Mouse (Mus musculus) bone marrow macrophage, adult 2 months (primary cell): ENCODE measurements around the gene Sdhaf2. TPM values are rescaled to one million over a fixed set of nuclear protein-coding genes. Genes with fewer than 3 reads are reported as not detected.
A peak's percentile ranks its signal among the peaks of the same experiment; 100 is the strongest.

Experiments
- H3K27ac ChIP-seq: 2 replicates; pipeline ENCODE4 v1.5.1; 2012; ENCODE audit warnings: low read depth, low read length; ENCODE audit not compliant: insufficient read depth
- H3K4me1 ChIP-seq: 2 replicates; pipeline ENCODE4 v1.6.1; 2012; ENCODE audit warnings: low read length; ENCODE audit not compliant: control insufficient read depth, insufficient read depth
- H3K4me3 ChIP-seq: 2 replicates; pipeline ENCODE4 v1.5.1; 2012; ENCODE audit warnings: mild to moderate bottlenecking, low read length, moderate library complexity; ENCODE audit not compliant: insufficient read depth
- CTCF ChIP-seq: IDR thresholded peaks from 2 replicates; pipeline ENCODE4 v1.5.1; 2012; ENCODE audit warnings: low read depth, mild to moderate bottlenecking, low read length, moderate library complexity
- POLR2A ChIP-seq: IDR thresholded peaks from 2 replicates; pipeline ENCODE4 v1.6.1; 2012; ENCODE audit warnings: mild to moderate bottlenecking, low read depth, low read length, borderline replicate concordance
- polyA plus RNA-seq: library from polyadenylated mRNA; stranded (reverse); fragments of >200 nt; gene quantifications from 2 replicates; pipeline ENCODE4 v1.2.4, GENCODE M21; 2012; ENCODE audit not compliant: missing spikeins, insufficient read depth, insufficient read length

Gene Sdhaf2
- polyA plus RNA-seq, 1 experiment = 51.9 TPM

DNA sequence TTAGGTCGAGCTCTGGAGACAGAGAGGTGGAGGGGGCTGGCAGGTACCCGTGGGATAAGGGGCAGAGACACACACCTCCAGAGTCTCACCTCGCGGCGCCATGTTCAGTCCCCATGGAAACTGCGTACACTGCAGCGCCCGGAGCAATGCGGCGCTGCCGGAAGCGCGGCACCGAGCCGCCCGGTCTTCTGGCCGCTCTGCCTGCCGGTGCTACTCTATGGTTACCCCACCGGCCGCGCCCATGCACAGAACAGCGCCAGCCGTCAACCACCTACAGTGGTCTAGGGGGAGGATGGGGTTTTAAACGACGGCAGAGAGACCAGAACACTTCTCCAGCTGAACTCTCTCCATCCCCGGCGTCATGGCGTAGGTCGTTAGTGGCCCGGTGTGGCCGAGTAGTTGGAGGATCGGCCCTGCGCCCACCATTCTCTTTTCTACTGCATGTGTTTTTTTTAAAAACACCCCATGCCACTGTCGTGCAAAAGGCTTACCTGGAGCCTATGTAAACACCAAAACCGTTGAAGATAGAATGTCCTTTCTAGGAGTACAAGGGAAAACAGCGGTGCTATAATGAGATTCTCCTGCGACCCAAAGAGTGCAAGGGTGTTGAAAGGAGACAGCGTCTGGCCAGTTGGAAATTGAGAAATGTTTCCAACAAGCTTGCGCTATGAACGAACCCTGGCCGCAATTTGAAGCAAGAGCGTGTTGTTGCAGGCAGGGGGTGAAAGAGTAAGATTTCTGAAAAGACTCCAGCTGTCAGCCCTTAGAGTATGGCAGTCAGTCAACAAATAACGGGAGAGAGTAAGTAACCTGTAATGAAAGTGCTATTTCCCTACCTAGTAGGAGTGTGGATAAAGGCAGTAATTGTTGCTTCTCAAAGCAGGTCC, 29.9 kb upstream of the Sdhaf2 start, which contains the start of gene Tmem216:
Gene Tmem216 (minus strand): TSS at position 615 of the 887 bp plus-strand sequence.
- peak within 1 kb of the TSS; percentile 78 for H3K4me3 ChIP-seq
- H3K27ac ChIP-seq = no peak within 1 kb of the TSS
- H3K4me1 ChIP-seq = peaks cover 7% of the 10 kb centered on the region
- no peak for TF ChIP-seq POLR2A
- TF ChIP-seq CTCF = no peak

DNA sequence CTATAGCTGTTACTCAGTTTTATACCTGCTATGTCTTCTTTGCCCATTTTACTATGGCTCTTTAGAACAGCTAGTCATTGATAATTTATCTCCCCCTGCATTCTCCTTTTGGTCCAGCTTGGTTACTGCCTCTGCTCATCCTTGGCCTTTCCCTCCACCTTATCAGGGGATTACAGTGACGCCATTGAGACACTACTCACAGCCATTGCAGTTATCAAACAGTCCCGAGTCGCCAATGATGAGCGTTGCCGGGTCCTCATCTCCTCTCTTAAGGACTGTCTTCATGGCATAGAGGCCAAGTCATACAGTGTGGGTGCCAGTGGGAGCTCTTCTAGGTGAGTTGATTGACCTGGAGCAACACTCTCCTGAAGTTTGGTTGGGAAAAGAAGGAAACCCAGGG, 13.5 kb upstream of the Sdhaf2 start:
- Histone ChIP-seq H3K4me1 (no peaks in the 10 kb centered on the region), H3K27ac (no peak overlapping the region), H3K4me3 (no peak overlapping the region)
- TF ChIP-seq CTCF = no peak
- TF ChIP-seq POLR2A = no peak

DNA sequence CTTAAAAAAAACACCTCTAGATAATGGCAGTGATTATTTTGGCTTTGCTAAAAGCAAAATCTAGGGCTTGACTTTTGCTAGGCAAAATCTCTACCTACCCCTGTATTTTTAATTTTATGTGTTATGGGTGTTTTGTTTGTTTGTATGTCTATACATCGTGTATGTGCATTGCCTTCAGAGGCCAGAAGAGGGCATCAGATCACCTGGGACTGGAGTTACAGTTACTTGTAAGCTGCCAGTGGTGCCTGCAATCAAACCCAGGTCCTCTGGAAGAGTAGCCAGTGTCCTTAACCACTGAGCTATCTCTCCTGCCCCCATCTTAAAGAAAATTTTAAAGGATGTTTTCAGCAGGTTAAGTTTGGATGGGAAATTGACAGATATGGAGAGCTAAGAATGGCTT, 4.1 kb upstream of the Sdhaf2 start:
- no peak overlapping the region for H3K4me3 ChIP-seq
- H3K27ac ChIP-seq = no peak overlapping the region
- no peak for TF ChIP-seq POLR2A
- TF ChIP-seq CTCF = no peak
- peaks cover 10% of the 10 kb centered on the region for H3K4me1 ChIP-seq

DNA sequence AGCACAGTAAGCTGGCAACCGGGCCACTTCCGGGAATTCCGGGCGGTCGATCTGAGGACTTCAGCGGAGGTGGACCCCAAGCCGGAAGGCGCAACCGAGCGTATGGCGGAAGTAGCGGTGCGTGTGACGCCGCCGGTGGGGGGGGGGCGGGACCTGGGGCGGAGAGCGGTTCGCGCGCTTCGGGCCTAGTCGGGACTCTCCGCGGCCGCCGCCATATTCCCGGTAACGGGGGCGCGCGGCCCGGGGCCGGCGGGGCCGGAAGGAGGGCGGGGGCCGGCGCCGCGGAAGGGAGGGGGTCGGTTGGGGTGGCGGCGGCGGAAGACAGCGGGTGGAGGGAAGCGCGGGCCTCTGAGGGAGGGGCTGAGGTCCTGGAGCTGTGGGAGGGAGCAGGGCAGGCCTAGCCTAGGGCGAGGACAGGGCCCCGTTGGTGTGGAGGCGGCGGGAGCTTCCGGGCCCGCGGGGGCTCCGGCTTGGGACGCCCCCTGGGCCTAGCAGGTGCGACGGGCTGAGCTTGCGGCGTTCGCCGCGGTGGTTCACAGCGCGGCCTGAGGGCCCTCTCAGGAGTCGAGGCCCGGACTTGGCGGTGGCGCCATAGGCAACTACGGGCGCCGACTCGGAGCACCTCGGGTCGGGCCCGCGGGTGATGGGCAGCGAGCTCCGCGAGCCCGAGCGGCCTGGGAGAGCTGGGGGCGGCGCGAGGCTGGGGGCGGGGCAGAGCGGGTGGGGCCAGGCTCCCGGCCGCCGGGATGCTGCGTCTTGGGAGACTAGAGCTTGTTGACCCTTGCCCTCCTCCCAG, 638 bp downstream of the Sdhaf2 start, which contains the start of gene Cpsf7:
Gene Cpsf7 (plus strand): TSS at position 161 of the 796 bp plus-strand sequence.
- H3K27ac ChIP-seq = peak within 1 kb of the TSS; percentile 86
- H3K4me3 ChIP-seq = peak within 1 kb of the TSS; percentile 65
- TF ChIP-seq CTCF = no peak
- no peak for TF ChIP-seq POLR2A
- peaks cover 24% of the 10 kb centered on the region for H3K4me1 ChIP-seq

- Histone ChIP-seq H3K4me3 (peak overlapping the region; percentile 65), H3K4me1 (peaks cover 24% of the 10 kb centered on the region), H3K27ac (peak overlapping the region; percentile 45)
- no peak for TF ChIP-seq CTCF
- no peak for TF ChIP-seq POLR2A
Measured at GRCm38 (mm10) chr19:10524784-10525105, 1.2 kb downstream of the Sdhaf2 start.

DNA sequence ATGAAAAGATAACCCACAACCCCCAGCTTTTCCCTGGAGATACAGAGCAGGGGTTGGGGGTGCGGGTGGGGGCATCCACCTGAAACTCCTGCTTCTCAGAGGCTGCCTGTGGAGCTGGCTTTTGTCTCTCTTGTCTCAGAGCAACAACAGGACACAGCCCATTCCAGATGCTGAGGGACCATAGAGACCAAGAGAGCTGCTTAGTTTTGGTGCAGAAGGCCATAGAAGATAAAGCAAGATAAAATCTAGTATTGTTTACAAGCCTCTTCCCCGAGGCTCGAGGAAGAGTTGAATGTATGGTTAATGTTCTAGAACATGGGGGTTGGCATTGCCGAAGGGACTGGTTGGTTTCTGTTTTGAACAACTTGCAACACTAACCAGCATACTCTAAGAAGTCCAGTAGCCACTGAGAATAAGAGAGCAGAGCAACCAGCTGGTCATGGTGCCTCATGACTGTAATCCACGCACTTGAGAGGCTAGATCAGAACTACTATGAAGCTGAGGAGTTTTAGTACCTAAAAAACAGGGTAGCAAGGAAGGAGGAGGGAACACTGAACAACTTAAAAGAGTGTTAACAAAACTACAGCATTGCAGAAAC, 2.4 kb downstream of the Sdhaf2 start:
- Histone ChIP-seq H3K4me3 (peak overlapping the region; percentile 36), H3K4me1 (peaks cover 24% of the 10 kb centered on the region), H3K27ac (no peak overlapping the region)
- TF ChIP-seq POLR2A (no peak), CTCF (no peak)

GRCm38 (mm10) chr19:10521926-10522325, 4.0 kb downstream of the Sdhaf2 start:
- Histone ChIP-seq H3K4me1 (peaks cover 20% of the 10 kb centered on the region), H3K4me3 (no peak overlapping the region), H3K27ac (no peak overlapping the region)
- TF ChIP-seq POLR2A (no peak), CTCF (no peak)

- TF ChIP-seq POLR2A = no peak
- TF ChIP-seq CTCF = no peak
- Histone ChIP-seq H3K27ac (no peak overlapping the region), H3K4me1 (peaks cover 14% of the 10 kb centered on the region), H3K4me3 (no peak overlapping the region)
Measured at GRCm38 (mm10) chr19:10520355-10520754, 5.6 kb downstream of the Sdhaf2 start.

- Histone ChIP-seq H3K4me1 (peaks cover 21% of the 10 kb centered on the region), H3K27ac (peak overlapping the region; percentile 81), H3K4me3 (peak overlapping the region; percentile 8; the same call in 1 of the 2 replicates)
- no peak for TF ChIP-seq CTCF
- TF ChIP-seq POLR2A = no peak
Measured at GRCm38 (mm10) chr19:10510759-10511330, 15.1 kb downstream of the Sdhaf2 start.

DNA sequence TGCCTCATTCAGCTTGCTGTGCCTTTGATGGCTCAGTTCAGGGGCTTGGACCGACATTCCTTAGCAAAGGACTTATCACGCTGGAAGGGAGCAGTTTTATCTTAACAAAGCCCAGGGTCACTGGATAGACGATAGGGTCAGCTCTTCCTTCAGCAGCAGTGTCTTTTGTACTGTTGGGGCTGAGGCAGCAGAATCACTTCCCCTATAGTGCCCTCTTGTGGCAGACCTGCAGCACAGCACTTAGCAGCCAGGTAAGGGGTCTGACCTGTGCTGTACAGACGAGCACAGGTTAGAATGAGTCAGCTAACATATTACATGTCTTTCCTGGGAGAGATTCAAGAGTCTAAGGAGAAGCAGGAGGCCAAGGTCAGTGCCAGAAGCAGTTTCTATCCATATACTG, 23.4 kb downstream of the Sdhaf2 start:
- TF ChIP-seq CTCF (peak; percentile 97), POLR2A (no peak)
- Histone ChIP-seq H3K27ac (no peak overlapping the region), H3K4me3 (no peak overlapping the region), H3K4me1 (peaks cover 22% of the 10 kb centered on the region)
